Mouse (Mus musculus) megakaryocyte, embryonic 14.5 days (primary cell): ENCODE data around the gene Slc17a4.

ENCODE experiments used
- FLI1 ChIP-seq: IDR thresholded peaks from 2 replicates; pipeline ENCODE4 v1.6.1; 2012; ENCODE audit warnings: low read length, inconsistent platforms, mixed read lengths
- GATA1 ChIP-seq: IDR thresholded peaks from 3 replicates; pipeline ENCODE4 v1.6.1; 2012; ENCODE audit warnings: mixed read lengths, low read length, inconsistent platforms, borderline replicate concordance

- TF ChIP-seq GATA1 (no peak), FLI1 (no peak)
These were observed 28.1 kb upstream of the Slc17a4 start for GRCm38 (mm10) chr13:23942861-23943260.
